Mouse (Mus musculus) splenic B cell, adult 2 months (primary cell): ENCODE results near the gene Lhpp.

Experiments used
- DNase-seq: peaks from one replicate; pipeline ENCODE4 v3.0.0-alpha.2; 2011; ENCODE audit warnings: low read depth, low spot score
- H3K27me3 ChIP-seq: 2 replicates; pipeline ENCODE4 v1.6.1; 2012; ENCODE audit warnings: mild to moderate bottlenecking, low read length, moderate library complexity, mixed read lengths; ENCODE audit not compliant: control insufficient read depth, poor library complexity, insufficient read depth, severe bottlenecking
- H3K36me3 ChIP-seq: 2 replicates; pipeline ENCODE4 v1.6.1; 2012; ENCODE audit warnings: mild to moderate bottlenecking, low read length, moderate library complexity, mixed read lengths; ENCODE audit not compliant: control insufficient read depth, poor library complexity, insufficient read depth, severe bottlenecking

The Lhpp gene

DNA sequence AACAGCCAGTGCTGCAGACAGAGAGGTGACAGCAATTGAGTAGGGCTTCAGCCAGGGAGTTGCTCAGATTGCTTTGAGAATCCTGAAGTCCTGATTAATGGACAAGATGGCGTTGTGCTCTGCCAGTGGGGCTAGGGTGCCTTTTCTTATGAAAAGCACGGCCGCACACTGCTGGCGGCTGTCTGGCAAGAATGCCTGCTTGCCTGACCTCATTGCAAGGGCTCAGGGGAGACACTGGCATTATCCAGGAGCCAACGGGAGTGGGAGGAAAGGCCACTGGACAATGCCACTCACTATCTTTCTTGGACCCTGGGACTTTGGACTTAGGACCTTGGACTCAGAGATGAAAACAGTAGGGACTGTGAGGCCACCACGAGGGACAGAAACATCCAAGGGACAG lies 123.1 kb downstream of the Lhpp start:
- Histone ChIP-seq H3K27me3 (no peaks in the 10 kb centered on the region), H3K36me3 (no peaks in the 10 kb centered on the region)
- no peak for DNase-seq

DNA sequence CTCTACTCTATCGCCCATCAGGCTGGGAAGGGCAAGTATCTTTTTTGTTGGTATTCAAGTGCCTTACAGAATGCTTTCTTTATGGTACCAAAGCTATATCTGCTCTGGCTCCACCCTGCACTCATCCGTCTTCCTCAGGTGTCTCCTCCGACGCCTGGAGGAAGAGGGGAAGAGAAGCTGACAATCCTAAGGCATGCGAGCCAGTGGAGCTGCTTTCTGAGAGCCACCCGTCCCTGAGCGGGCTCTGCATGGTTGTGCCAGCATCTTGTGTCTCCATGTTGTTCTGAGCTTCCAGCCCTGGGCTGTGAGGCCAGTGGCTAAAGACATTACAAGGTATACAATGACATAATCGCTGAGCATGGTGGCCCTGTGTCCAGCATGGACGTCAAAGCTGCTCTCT lies 123.8 kb downstream of the Lhpp start:
- Histone ChIP-seq H3K27me3 (no peaks in the 10 kb centered on the region), H3K36me3 (no peaks in the 10 kb centered on the region)
- no peak for DNase-seq

DNA sequence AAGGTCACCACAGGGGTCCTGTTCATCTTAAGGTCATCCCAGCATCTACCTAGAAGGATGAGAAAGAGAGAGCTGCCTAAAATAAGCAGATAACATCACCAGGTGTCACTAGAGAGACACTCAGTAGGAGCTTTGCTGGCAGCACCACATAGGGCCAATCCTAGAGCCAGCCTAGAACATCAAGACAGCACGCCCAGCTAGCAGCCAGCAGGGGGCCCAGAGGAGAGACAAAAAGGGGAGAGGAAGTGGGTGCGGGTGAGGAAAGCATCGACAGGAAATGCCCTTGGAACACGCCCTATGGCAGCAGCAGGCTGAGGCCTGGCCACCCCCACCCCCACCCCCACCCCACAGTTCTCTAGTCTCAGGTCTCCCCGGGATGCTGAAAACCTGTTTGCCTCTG lies 124.7 kb downstream of the Lhpp start:
- no peaks in the 10 kb centered on the region for H3K27me3 ChIP-seq
- DNase-seq = peak; percentile 93
- no peaks in the 10 kb centered on the region for H3K36me3 ChIP-seq

DNA sequence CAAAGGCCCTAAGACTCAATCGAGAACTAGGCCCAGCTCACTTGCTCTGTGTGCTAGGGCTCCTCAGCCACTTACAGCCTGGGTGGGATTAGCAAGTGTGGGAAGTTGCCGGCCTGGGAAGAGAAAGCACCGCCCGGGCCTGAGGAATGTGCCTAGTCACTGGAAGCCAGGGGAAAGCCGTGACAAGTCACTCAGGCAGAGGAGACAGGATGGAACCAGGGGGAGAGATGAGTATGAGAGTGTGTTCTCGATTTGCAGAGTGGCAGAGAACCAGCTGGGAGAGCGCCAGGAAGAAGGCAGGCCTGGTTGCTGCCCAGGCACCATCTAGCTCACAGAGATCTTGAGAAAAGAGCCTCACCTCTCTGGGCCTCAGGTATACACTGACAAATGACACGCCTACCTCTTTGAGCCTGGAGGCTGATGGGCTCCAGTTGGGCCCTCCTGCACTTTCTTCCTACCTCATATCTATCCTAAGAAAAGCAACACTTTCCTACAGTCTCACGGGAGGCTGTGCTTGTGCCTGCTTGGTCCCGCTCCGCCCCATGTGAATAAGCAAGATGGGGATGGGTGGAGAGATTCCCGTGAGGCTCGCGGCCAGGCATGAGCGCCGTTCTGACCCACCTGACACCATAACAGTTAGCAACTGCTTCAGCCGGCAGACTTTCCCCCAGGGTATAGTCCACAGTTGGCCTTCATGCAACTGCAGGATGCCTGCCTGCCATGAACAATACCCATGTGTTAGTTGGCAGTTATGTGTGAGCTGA lies 125.8 kb downstream of the Lhpp start:
- H3K36me3 ChIP-seq = no peaks in the 10 kb centered on the region
- H3K27me3 ChIP-seq = no peaks in the 10 kb centered on the region
- peak; percentile 32 for DNase-seq

DNA sequence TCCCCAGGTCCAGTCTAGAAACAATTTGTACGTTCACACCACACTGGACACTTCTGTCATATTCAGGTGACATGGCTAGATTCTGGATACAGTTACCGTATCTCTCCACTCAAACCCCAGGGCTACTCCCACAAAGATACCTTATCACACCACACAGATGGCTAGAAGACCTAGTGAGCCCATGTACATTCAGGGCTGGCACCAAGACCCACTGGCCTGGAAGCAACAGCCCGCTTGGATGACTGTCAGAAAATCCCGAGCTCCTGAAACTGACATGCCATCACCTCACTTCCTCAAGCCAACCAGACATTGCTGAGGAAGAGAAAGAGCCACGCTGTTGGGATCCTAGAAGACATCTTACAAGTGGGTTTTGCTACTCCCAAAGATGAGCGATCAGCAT lies 128.4 kb downstream of the Lhpp start:
- no peaks in the 10 kb centered on the region for H3K36me3 ChIP-seq
- no peak for DNase-seq
- no peaks in the 10 kb centered on the region for H3K27me3 ChIP-seq

DNA sequence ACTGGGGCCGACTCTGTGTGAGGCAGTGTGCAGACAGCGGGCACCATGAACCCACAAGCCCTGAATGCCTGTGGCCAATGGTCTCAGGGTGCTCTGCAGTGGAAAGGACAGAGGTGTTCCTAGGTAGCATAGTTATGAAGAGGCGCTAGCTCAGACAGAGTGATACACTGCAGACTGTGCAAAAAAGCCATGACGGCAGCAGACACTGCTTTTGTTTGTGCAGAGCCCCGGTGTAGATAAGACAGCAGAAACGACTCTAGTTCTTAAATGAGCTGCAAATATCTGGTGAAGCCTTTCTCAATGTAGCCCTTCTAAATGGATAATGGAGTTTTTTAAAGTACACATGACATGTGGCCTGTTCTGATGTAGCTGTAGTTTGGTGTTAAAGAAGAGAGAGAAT lies 129.4 kb downstream of the Lhpp start:
- DNase-seq = no peak
- H3K36me3 ChIP-seq = no peaks in the 10 kb centered on the region
- no peaks in the 10 kb centered on the region for H3K27me3 ChIP-seq

DNA sequence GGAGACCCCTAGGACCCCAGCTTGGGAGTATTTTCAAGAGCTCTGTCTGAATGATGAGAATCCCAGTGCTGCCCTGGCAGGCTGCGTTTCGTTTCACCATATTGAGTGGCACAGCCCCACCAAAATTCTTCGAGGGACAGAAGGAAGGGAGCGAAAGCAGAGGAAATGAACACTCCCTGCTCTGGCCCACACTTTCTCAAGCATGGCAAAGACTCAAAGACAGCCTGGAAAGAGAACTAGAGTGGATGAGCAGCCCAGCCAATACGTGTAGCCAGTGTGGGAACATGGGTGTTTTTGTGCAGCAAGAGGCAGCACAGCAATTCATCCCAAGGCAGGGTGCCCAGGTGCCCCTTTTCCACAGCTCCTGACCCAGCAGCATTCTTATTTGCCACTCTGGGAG lies 132.5 kb downstream of the Lhpp start:
- no peaks in the 10 kb centered on the region for H3K27me3 ChIP-seq
- H3K36me3 ChIP-seq = no peaks in the 10 kb centered on the region
- no peak for DNase-seq

DNA sequence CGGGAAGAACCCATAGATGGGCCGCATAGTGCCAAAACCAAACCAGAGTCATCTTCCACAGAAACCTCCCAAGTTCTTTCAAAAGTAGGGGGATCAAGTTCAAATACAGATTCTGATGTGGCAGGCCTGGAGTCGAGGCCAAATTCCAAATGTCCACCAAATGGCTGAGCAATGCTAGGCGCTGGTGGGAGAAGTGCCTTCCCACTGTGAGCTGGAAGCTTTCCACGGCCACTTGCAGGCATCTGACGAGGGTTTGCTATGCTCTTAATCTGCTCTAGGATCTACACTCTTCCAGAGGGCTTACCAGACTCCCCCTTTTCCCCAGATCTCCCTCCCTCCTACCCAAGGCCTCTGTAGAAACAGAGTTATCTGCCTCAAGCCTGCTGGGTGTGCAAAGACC lies 136.7 kb downstream of the Lhpp start:
- H3K27me3 ChIP-seq = no peaks in the 10 kb centered on the region
- no peaks in the 10 kb centered on the region for H3K36me3 ChIP-seq
- DNase-seq = no peak

DNA sequence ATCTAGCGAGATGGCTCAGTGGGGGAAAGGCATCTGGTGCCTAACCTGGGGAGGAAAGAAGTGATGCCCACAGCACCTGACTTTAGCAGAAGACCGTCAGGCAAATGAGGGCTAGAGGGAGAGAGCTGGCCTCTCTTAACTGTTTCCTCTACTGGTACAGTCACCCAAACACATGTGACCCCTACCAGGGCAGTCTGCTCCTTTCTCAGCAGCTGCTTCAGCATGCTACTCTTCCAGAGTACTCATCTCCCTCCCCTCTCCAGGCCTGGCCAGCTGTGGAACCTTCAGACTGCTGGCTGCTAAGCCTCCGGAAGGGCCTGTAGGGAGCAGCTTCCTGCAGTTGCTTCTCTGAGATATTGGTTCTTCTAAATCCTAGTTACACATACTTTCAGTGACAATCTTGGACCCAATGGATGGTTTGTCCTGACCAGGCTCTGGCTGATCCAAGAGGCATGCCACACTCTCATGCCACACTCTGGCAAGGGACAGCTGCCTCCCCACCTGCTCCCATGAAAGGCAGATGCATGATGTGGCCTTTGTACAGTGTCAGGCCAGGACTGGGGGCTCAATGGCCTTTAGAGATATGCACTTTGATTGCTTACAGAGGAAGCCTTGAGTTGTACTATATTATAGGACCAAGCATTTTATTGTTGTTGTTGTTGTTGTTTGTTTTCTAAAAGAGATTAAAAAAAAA lies 137.8 kb downstream of the Lhpp start:
- Histone ChIP-seq H3K27me3 (no peaks in the 10 kb centered on the region), H3K36me3 (no peaks in the 10 kb centered on the region)
- DNase-seq = no peak

DNA sequence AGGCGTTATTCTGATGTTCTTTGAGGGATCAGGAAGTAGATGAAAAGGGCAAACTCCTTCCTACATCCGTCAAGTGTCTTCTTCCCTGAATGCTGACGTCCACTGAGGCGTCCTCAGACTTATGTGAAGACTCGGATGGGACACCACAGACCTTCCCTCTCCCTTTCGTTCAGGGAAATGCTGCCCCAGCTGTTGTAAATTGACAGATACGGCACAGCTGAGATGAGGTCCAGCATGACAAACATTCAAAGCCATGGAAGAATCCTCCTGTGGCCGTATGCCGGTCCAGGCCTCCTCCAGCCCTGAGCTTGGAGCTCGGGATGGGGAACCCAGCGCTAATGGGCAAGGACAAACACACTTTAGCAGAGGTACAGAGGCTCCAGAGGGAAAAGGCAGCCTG lies 139.1 kb downstream of the Lhpp start:
- H3K36me3 ChIP-seq = no peaks in the 10 kb centered on the region
- no peaks in the 10 kb centered on the region for H3K27me3 ChIP-seq
- no peak for DNase-seq

DNA sequence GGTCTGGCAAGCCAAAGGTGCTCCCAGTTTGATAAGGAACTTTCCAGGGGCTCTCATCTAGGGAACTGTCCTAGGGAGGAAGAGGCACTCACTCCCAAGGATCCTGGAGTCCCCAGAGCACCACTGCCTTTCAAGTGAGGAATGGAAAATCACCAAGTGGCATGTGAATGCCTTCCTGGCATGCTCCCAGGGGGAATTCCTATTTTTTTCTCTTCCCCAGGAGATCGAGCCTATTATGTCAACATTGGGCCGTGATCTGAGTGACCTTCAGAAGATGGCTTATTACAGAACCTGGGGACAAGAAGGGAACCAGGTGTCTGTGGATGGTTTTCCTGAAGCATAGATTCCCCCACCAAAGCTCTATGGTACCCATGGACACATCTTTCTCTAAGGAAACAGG lies 141.3 kb downstream of the Lhpp start:
- no peaks in the 10 kb centered on the region; the same call in 1 of the 2 replicates for H3K36me3 ChIP-seq
- H3K27me3 ChIP-seq = no peaks in the 10 kb centered on the region
- DNase-seq = no peak

DNA sequence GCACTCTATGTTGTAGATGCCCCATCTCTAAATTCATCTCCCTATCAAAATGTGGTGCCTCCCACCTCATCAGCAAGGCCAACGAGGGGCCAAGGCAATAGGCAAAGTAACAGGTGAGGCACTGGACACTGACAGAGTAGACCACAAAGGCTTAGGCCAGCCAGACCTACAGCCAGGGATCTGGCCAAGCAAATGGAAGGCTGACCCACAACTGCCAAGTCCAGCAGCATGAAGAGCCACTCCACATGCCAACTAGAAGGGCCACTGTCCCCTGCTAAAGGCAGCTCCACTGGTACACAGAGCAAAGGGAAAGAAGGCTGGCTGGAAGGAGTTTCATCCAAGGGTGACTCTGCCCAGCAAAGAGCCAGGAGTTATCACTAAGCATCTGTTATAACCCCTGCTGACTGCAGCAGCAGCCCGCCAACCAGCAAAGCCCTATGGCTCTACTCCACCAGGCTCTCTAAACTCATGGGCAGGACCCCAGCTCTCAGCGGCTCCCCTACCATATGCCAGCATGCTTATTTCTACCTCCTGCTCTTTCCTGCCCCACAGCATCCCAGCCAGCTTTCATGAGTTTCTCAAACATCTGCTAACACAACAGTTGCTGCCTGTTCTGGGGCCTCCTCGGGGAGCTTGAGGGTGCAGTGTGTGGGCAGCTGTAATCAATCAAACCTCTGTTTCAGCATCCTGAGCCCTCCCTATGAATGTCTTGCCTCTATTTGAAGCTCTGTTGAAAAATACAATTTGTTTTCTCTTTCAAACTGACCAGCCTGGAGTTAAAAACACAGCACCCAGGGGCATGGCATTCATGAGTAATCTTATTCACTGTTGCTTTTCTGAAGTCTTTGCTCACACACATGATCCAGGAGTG lies 143.3 kb downstream of the Lhpp start:
- H3K27me3 ChIP-seq = no peaks in the 10 kb centered on the region
- no peak for DNase-seq
- H3K36me3 ChIP-seq = no peaks in the 10 kb centered on the region; the same call in 1 of the 2 replicates

DNA sequence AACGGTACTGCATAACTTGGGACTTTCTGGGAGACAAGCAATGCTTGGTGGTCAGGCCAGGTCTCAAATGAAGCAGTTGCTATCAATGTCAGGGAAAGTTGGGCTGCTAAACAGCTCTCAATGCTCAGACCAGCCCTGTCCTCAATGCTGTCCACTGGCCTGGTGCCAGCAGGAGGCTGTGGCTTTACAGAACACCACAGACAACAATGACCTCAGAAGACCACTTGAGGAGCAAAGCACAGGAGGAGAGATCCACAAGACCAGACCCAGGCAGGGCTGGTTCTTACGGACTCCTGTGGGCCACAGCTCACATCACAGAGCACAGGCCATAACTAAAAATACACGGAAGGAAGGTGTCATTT lies 143.9 kb downstream of the Lhpp start:
- H3K36me3 ChIP-seq = no peaks in the 10 kb centered on the region; the same call in 1 of the 2 replicates
- no peaks in the 10 kb centered on the region for H3K27me3 ChIP-seq
- DNase-seq = no peak
